Mouse (Mus musculus): Measurements from ENCODE around the gene Fance. TPM values are rescaled to one million over a fixed set of nuclear protein-coding genes. Genes with fewer than 3 reads are reported as not detected.

Gene Fance
- polyA plus RNA-seq, 1 experiment = 42.0 TPM

- peaks cover 14% of the 10 kb centered on the region for H3K79me3 ChIP-seq (ENCODE audit: low read depth)
- H3K27me3 ChIP-seq (ENCODE audit: control insufficient read depth, insufficient read depth, insufficient read length) = no peaks in the 10 kb centered on the region
- H3ac ChIP-seq (ENCODE audit: control insufficient read depth, insufficient read length, low read depth) = no peak overlapping the region
- H3K36me3 ChIP-seq (ENCODE audit: control insufficient read depth, insufficient read depth) = no peaks in the 10 kb centered on the region
- H3K4me3 ChIP-seq (ENCODE audit: insufficient read depth, poor library complexity, severe bottlenecking) = no peak overlapping the region
- TF ChIP-seq MYOG (IDR thresholded peaks at IDR 0.05; ENCODE audit: control insufficient read depth, extremely low read depth, insufficient read length) (no peak), USF1 (IDR thresholded peaks at IDR 0.05; ENCODE audit: low read depth) (no peak), MYOD1 (IDR thresholded peaks at IDR 0.05; ENCODE audit: control insufficient read depth, insufficient read length, low read depth) (no peak), CTCF (IDR thresholded peaks at IDR 0.05; ENCODE audit: control insufficient read depth, insufficient read depth, insufficient read length) (no peak), CEBPB (IDR thresholded peaks at IDR 0.05; ENCODE audit: low read depth) (no peak), MAX (IDR thresholded peaks at IDR 0.05) (no peak), FOSL1 (IDR thresholded peaks at IDR 0.05; ENCODE audit: insufficient read depth, low read length, poor library complexity, severe bottlenecking) (no peak)
- H3K79me2 ChIP-seq (ENCODE audit: control insufficient read depth, insufficient read depth) = peaks cover 37% of the 10 kb centered on the region
Measured at GRCm38 (mm10) chr17:28274739-28275138, 38.6 kb upstream of the Fance start.

GRCm38 (mm10) chr17:28277226-28277625 is 36.1 kb upstream of the Fance start:
- no peak for TF ChIP-seq USF1 (IDR thresholded peaks at IDR 0.05; ENCODE audit: low read depth)
- no peak for TF ChIP-seq CEBPB (IDR thresholded peaks at IDR 0.05; ENCODE audit: low read depth)
- no peak for TF ChIP-seq MYOD1 (IDR thresholded peaks at IDR 0.05; ENCODE audit: control insufficient read depth, insufficient read length, low read depth)
- no peak for TF ChIP-seq MYOG (IDR thresholded peaks at IDR 0.05; ENCODE audit: control insufficient read depth, extremely low read depth, insufficient read length)
- no peak for TF ChIP-seq MAX (IDR thresholded peaks at IDR 0.05)
- no peak for TF ChIP-seq FOSL1 (IDR thresholded peaks at IDR 0.05; ENCODE audit: insufficient read depth, low read length, poor library complexity, severe bottlenecking)
- TF ChIP-seq CTCF (IDR thresholded peaks at IDR 0.05; ENCODE audit: control insufficient read depth, insufficient read depth, insufficient read length) = no peak

GRCm38 (mm10) chr17:28277721-28278120 is 35.6 kb upstream of the Fance start:
- Histone ChIP-seq H3K36me3 (ENCODE audit: control insufficient read depth, insufficient read depth) (no peaks in the 10 kb centered on the region), H3K79me2 (ENCODE audit: control insufficient read depth, insufficient read depth) (peaks cover 15% of the 10 kb centered on the region), H3K27me3 (ENCODE audit: control insufficient read depth, insufficient read depth, insufficient read length) (no peaks in the 10 kb centered on the region), H3K4me3 (ENCODE audit: insufficient read depth, poor library complexity, severe bottlenecking) (no peak overlapping the region), H3ac (ENCODE audit: control insufficient read depth, insufficient read length, low read depth) (no peak overlapping the region), H3K79me3 (ENCODE audit: low read depth) (peaks cover 1% of the 10 kb centered on the region)
- TF ChIP-seq USF1 (IDR thresholded peaks at IDR 0.05; ENCODE audit: low read depth) (no peak), MYOD1 (IDR thresholded peaks at IDR 0.05; ENCODE audit: control insufficient read depth, insufficient read length, low read depth) (no peak), MAX (IDR thresholded peaks at IDR 0.05) (no peak), CEBPB (IDR thresholded peaks at IDR 0.05; ENCODE audit: low read depth) (no peak), FOSL1 (IDR thresholded peaks at IDR 0.05; ENCODE audit: insufficient read depth, low read length, poor library complexity, severe bottlenecking) (no peak), CTCF (IDR thresholded peaks at IDR 0.05; ENCODE audit: control insufficient read depth, insufficient read depth, insufficient read length) (no peak), MYOG (IDR thresholded peaks at IDR 0.05; ENCODE audit: control insufficient read depth, extremely low read depth, insufficient read length) (no peak)

More at GRCm38 (mm10) chr17:28277226-28277625, 36.1 kb upstream of the Fance start:
- Histone ChIP-seq H3ac (ENCODE audit: control insufficient read depth, insufficient read length, low read depth) (no peak overlapping the region), H3K4me3 (ENCODE audit: insufficient read depth, poor library complexity, severe bottlenecking) (no peak overlapping the region), H3K79me2 (ENCODE audit: control insufficient read depth, insufficient read depth) (peaks cover 20% of the 10 kb centered on the region), H3K79me3 (ENCODE audit: low read depth) (peaks cover 2% of the 10 kb centered on the region), H3K27me3 (ENCODE audit: control insufficient read depth, insufficient read depth, insufficient read length) (no peaks in the 10 kb centered on the region), H3K36me3 (ENCODE audit: control insufficient read depth, insufficient read depth) (no peaks in the 10 kb centered on the region)

GRCm38 (mm10) chr17:28278156-28278555 is 35.2 kb upstream of the Fance start:
- H3K27me3 ChIP-seq (ENCODE audit: control insufficient read depth, insufficient read depth, insufficient read length) = no peaks in the 10 kb centered on the region
- peaks cover 1% of the 10 kb centered on the region for H3K79me3 ChIP-seq (ENCODE audit: low read depth)
- no peak overlapping the region for H3ac ChIP-seq (ENCODE audit: control insufficient read depth, insufficient read length, low read depth)
- H3K79me2 ChIP-seq (ENCODE audit: control insufficient read depth, insufficient read depth) = peaks cover 11% of the 10 kb centered on the region
- TF ChIP-seq MAX (IDR thresholded peaks at IDR 0.05) (no peak), USF1 (IDR thresholded peaks at IDR 0.05; ENCODE audit: low read depth) (no peak), FOSL1 (IDR thresholded peaks at IDR 0.05; ENCODE audit: insufficient read depth, low read length, poor library complexity, severe bottlenecking) (no peak), MYOG (IDR thresholded peaks at IDR 0.05; ENCODE audit: control insufficient read depth, extremely low read depth, insufficient read length) (no peak), CEBPB (IDR thresholded peaks at IDR 0.05; ENCODE audit: low read depth) (no peak), CTCF (IDR thresholded peaks at IDR 0.05; ENCODE audit: control insufficient read depth, insufficient read depth, insufficient read length) (no peak), MYOD1 (IDR thresholded peaks at IDR 0.05; ENCODE audit: control insufficient read depth, insufficient read length, low read depth) (no peak)
- H3K36me3 ChIP-seq (ENCODE audit: control insufficient read depth, insufficient read depth) = no peaks in the 10 kb centered on the region
- H3K4me3 ChIP-seq (ENCODE audit: insufficient read depth, poor library complexity, severe bottlenecking) = no peak overlapping the region

GRCm38 (mm10) chr17:28279236-28279635 is 34.1 kb upstream of the Fance start:
- H3K79me3 ChIP-seq (ENCODE audit: low read depth) = no peaks in the 10 kb centered on the region
- no peaks in the 10 kb centered on the region for H3K27me3 ChIP-seq (ENCODE audit: control insufficient read depth, insufficient read depth, insufficient read length)
- no peak for TF ChIP-seq CEBPB (IDR thresholded peaks at IDR 0.05; ENCODE audit: low read depth)
- no peak for TF ChIP-seq MAX (IDR thresholded peaks at IDR 0.05)
- no peak for TF ChIP-seq USF1 (IDR thresholded peaks at IDR 0.05; ENCODE audit: low read depth)
- H3K36me3 ChIP-seq (ENCODE audit: control insufficient read depth, insufficient read depth) = no peaks in the 10 kb centered on the region
- peaks cover 2% of the 10 kb centered on the region for H3K79me2 ChIP-seq (ENCODE audit: control insufficient read depth, insufficient read depth)
- no peak overlapping the region for H3K4me3 ChIP-seq (ENCODE audit: insufficient read depth, poor library complexity, severe bottlenecking)
- no peak overlapping the region for H3ac ChIP-seq (ENCODE audit: control insufficient read depth, insufficient read length, low read depth)

GRCm38 (mm10) chr17:28279780-28280422 is 33.4 kb upstream of the Fance start:
- Histone ChIP-seq H3K36me3 (ENCODE audit: control insufficient read depth, insufficient read depth) (no peaks in the 10 kb centered on the region), H3K27me3 (ENCODE audit: control insufficient read depth, insufficient read depth, insufficient read length) (no peaks in the 10 kb centered on the region), H3K79me3 (ENCODE audit: low read depth) (no peaks in the 10 kb centered on the region), H3ac (ENCODE audit: control insufficient read depth, insufficient read length, low read depth) (peak overlapping the region; percentile 61), H3K79me2 (ENCODE audit: control insufficient read depth, insufficient read depth) (no peaks in the 10 kb centered on the region), H3K4me3 (ENCODE audit: insufficient read depth, poor library complexity, severe bottlenecking) (no peak overlapping the region)
- no peak for TF ChIP-seq FOSL1 (IDR thresholded peaks at IDR 0.05; ENCODE audit: insufficient read depth, low read length, poor library complexity, severe bottlenecking)
- TF ChIP-seq MYOG (IDR thresholded peaks at IDR 0.05; ENCODE audit: control insufficient read depth, extremely low read depth, insufficient read length) = no peak
- TF ChIP-seq MYOD1 (IDR thresholded peaks at IDR 0.05; ENCODE audit: control insufficient read depth, insufficient read length, low read depth) = no peak
- TF ChIP-seq CEBPB (IDR thresholded peaks at IDR 0.05; ENCODE audit: low read depth) = no peak
- no peak for TF ChIP-seq CTCF (IDR thresholded peaks at IDR 0.05; ENCODE audit: control insufficient read depth, insufficient read depth, insufficient read length)
- TF ChIP-seq USF1 (IDR thresholded peaks at IDR 0.05; ENCODE audit: low read depth) = no peak
- no peak for TF ChIP-seq MAX (IDR thresholded peaks at IDR 0.05)

Measured in C2C12 (cell line).